ENCODE assay signal across 9 mouse cellular contexts in genomic region chr12:102885735-102886134, GRCm38 (mm10). TPM values are rescaled to one million over a fixed set of nuclear protein-coding genes. Genes with fewer than 3 reads are reported as not detected.
DNase-seq lines count a peak whose midpoint lies in the region; ATAC-seq and TF ChIP-seq lines count a peak whose summit lies in the region.
"Had no signal": no experiment of that assay in that cellular context is flagged by ENCODE, and none has a peak within 500 bp of the region (broad histone marks: within the 10 kb centered on the region; RNA-seq: fewer than 3 reads in every experiment).

No protein-coding gene starts in this region.

- H3K36me3 ChIP-seq in midbrain, embryonic 13.5 days = no peaks in the 10 kb centered on the region
- no peaks in the 10 kb centered on the region for H3K36me3 ChIP-seq in midbrain, embryonic 11.5 days (ENCODE audit: control insufficient read depth, insufficient read depth, low read length)
- no peaks in the 10 kb centered on the region for H3K36me3 ChIP-seq in embryonic facial prominence, embryonic 14.5 days (ENCODE audit: control insufficient read depth, insufficient read depth, low read length)
- H3K36me3 ChIP-seq: heart, embryonic 15.5 days had no signal

- peak; percentile 72 for ATAC-seq in midbrain, embryonic 13.5 days
- no peak for ATAC-seq in midbrain, embryonic 11.5 days (ENCODE audit: low FRiP score)
- no peak for ATAC-seq in embryonic facial prominence, embryonic 14.5 days (ENCODE audit: low read depth)

- no peaks in the 10 kb centered on the region for H3K9me3 ChIP-seq in midbrain, embryonic 13.5 days
- H3K9me3 ChIP-seq in midbrain, embryonic 11.5 days (ENCODE audit: control insufficient read depth, low read length) = no peaks in the 10 kb centered on the region
- no peaks in the 10 kb centered on the region for H3K9me3 ChIP-seq in embryonic facial prominence, embryonic 14.5 days (ENCODE audit: control insufficient read depth, low read length)
- H3K9me3 ChIP-seq: heart, embryonic 15.5 days had no signal

- H3K4me1 ChIP-seq in midbrain, embryonic 13.5 days (replicated peaks) = peaks cover 15% of the 10 kb centered on the region; the same call in 1 of the 2 replicates
- peaks cover 4% of the 10 kb centered on the region; the same call in 1 of the 2 replicates for H3K4me1 ChIP-seq in midbrain, embryonic 11.5 days (ENCODE audit: control insufficient read depth, insufficient read depth, low read length)
- H3K4me1 ChIP-seq in embryonic facial prominence, embryonic 14.5 days (ENCODE audit: control insufficient read depth, insufficient read depth, low read length) = no peaks in the 10 kb centered on the region
- H3K4me1 ChIP-seq: heart, embryonic 15.5 days had no signal

- no peak overlapping the region for H3K4me2 ChIP-seq in midbrain, embryonic 13.5 days (replicated peaks)
- H3K4me2 ChIP-seq in midbrain, embryonic 11.5 days = no peak overlapping the region
- no peak overlapping the region for H3K4me2 ChIP-seq in embryonic facial prominence, embryonic 14.5 days (ENCODE audit: low read depth, low read length)
- H3K4me2 ChIP-seq: heart, embryonic 15.5 days had no signal

- 14% methylated on average over 5 of the region's 5 CpGs for WGBS in midbrain, embryonic 13.5 days
- WGBS in midbrain, embryonic 11.5 days = 20% methylated on average over 5 of the region's 5 CpGs
- WGBS in embryonic facial prominence, embryonic 14.5 days = 15% methylated on average over 5 of the region's 5 CpGs

- H3K27ac ChIP-seq in midbrain, embryonic 13.5 days = no peak overlapping the region
- H3K27ac ChIP-seq in midbrain, embryonic 11.5 days (ENCODE audit: low read depth, low read length) = no peak overlapping the region
- H3K27ac ChIP-seq in embryonic facial prominence, embryonic 14.5 days (replicated peaks; ENCODE audit: low read depth, low read length) = no peak overlapping the region
- H3K27ac ChIP-seq in left cerebral cortex, adult 2 months = no peak overlapping the region
- H3K27ac ChIP-seq: heart, embryonic 15.5 days had no signal

- peaks cover 5% of the 10 kb centered on the region; the same call in 1 of the 2 replicates for H3K27me3 ChIP-seq in midbrain, embryonic 13.5 days
- H3K27me3 ChIP-seq in midbrain, embryonic 11.5 days (ENCODE audit: control insufficient read depth, insufficient read depth, low read length) = no peaks in the 10 kb centered on the region
- H3K27me3 ChIP-seq in embryonic facial prominence, embryonic 14.5 days (replicated peaks; ENCODE audit: control insufficient read depth, insufficient read depth, low read length) = no peaks in the 10 kb centered on the region

- no peak overlapping the region for H3K9ac ChIP-seq in midbrain, embryonic 13.5 days (replicated peaks)
- no peak overlapping the region for H3K9ac ChIP-seq in midbrain, embryonic 11.5 days (ENCODE audit: low read length)
- H3K9ac ChIP-seq in embryonic facial prominence, embryonic 14.5 days (ENCODE audit: low read depth, low read length) = no peak overlapping the region
- H3K9ac ChIP-seq: heart, embryonic 15.5 days had no signal

- intact Hi-C loops in left cerebral cortex, adult 2 months (cut with DNase I) = loop anchor here (1.0 kb wide), 1 partner anchor 180 kb away; no protein-coding TSS in a partner anchor

- peak; percentile 67 for DNase-seq in embryo, embryonic 10 days (ENCODE audit: low spot score)
- DNase-seq in embryo, embryonic 9.5 days (ENCODE audit: extremely low spot score) = no peak
- no peak for DNase-seq in midbrain, embryonic 11.5 days (ENCODE audit: low spot score, missing footprints)
- DNase-seq in embryonic facial prominence, embryonic 14.5 days (ENCODE audit: low spot score) = peak; percentile 65
- peak; percentile 46 to 67 for DNase-seq in left cerebral cortex, adult 2 months (ENCODE audit: extremely low spot score in 1 of 2, low spot score in 2 of 2)
- peak; percentile 52 to 63 for DNase-seq in right cerebral cortex, adult 2 months (ENCODE audit: low spot score in 2 of 2)
- no peak for DNase-seq in gastrocnemius, adult 18-20 months (ENCODE audit: low spot score)

- H3K4me3 ChIP-seq in midbrain, embryonic 13.5 days (replicated peaks) = no peak overlapping the region
- no peak overlapping the region for H3K4me3 ChIP-seq in midbrain, embryonic 11.5 days (ENCODE audit: low read depth, low read length)
- H3K4me3 ChIP-seq in embryonic facial prominence, embryonic 14.5 days (ENCODE audit: low read depth, low read length) = no peak overlapping the region
- H3K4me3 ChIP-seq in left cerebral cortex, adult 2 months = no peak overlapping the region
- H3K4me3 ChIP-seq: heart, embryonic 15.5 days had no signal

- peak; percentile 84 for TF ChIP-seq CTCF in left cerebral cortex, adult 2 months (IDR thresholded peaks at IDR 0.05)

RNA-seq across cellular contexts. Expression of gene Btbd7, which starts 7.5 kb away (rescaled TPM):
- polyA plus RNA-seq in midbrain, embryonic 13.5 days (2015; fragmentation: Nextera tagmentation; extraction: Ambion mirVana) = 19.2 and 20.3 TPM in 2 replicates
- 18.4 and 18.5 TPM in 2 replicates for polyA plus RNA-seq in midbrain, embryonic 11.5 days (2014; fragmentation: Nextera tagmentation; extraction: Ambion mirVana)
- polyA plus RNA-seq in embryonic facial prominence, embryonic 14.5 days (2014; fragmentation: Nextera tagmentation; extraction: Ambion mirVana) = 20.1 and 20.3 TPM in 2 replicates
- total RNA-seq in left cerebral cortex, adult 2 months (2021) = 10 to 100 TPM; 19.1 to 20.8 TPM
- 10 to 100 TPM; 16.0 to 17.1 TPM for total RNA-seq in gastrocnemius, adult 18-20 months (2021)

RNA-seq across cellular contexts. Expression of gene Cox8c, which starts 13.4 kb away (rescaled TPM):
- polyA plus RNA-seq in midbrain, embryonic 13.5 days (2015; fragmentation: Nextera tagmentation; extraction: Ambion mirVana) = not detected in 2 replicates
- polyA plus RNA-seq in midbrain, embryonic 11.5 days (2014; fragmentation: Nextera tagmentation; extraction: Ambion mirVana) = not detected in 2 replicates
- not detected in 2 replicates for polyA plus RNA-seq in embryonic facial prominence, embryonic 14.5 days (2014; fragmentation: Nextera tagmentation; extraction: Ambion mirVana)
- total RNA-seq in left cerebral cortex, adult 2 months (2021) = not detected
- total RNA-seq in gastrocnemius, adult 18-20 months (2021) = not detected
- polyA plus RNA-seq: heart, embryonic 15.5 days had no signal

Comparison
In these comparisons a context has a peak if more than half of its experiments do, and no peak if none do; other contexts are left out.
1. DNase-seq: peak in embryo, embryonic 10 days (single experiment), embryonic facial prominence, embryonic 14.5 days (single experiment), left cerebral cortex, adult 2 months (2 of 2) and right cerebral cortex, adult 2 months (2 of 2); none in embryo, embryonic 9.5 days (single experiment), midbrain, embryonic 11.5 days (single experiment) and gastrocnemius, adult 18-20 months (single experiment).